Mouse (Mus musculus) 3T3-L1 (cell line): Measurements from ENCODE around the gene Pde4d.
A peak's percentile ranks its signal among the peaks of the same experiment; 100 is the strongest.

Source experiments
- DNase-seq: peaks from one replicate; pipeline ENCODE4 v3.0.0-alpha.2; 2015; ENCODE audit warnings: low read depth, low spot score

The Pde4d gene

DNA sequence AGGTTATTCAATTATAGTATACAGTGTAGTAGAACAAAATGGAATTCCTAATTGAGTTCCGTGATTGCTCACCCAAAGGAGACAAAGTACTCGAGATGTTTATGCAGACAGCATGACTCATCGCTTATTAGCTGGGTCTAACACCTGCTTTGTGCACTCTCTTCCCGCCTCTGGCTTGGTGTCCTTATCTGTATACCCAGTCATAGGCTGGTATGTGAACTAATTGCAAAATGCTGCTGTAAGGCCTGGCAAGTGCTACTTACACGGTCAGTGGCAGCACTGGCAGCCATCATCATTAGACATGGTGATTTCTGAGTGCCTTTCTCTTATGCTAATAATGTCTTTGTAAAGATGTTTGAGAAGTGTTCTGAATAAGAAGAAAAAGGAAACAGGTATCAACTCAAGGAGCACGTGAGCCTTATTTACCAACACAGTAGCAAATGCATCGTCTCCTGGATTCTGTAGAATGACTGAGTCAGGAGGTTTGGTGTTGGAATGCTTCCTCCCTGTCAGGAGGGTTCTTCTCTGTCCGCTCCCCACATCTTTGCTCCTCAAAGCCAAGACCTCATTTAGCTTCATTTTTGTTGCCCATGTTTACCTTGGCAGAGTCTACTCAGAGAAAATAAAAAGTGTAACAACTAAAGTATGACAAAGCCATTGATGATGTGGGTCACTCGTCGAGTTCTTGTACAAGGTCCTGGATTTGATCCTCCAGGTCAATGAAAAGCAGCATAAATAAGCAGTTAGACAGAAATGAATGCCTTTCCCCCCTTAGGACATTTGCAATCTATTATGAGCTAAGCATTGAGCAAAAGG lies 1202.2 kb downstream of the Pde4d start:
- DNase-seq, result no peak

- DNase-seq, result peak; percentile 66
These were observed 1202.9 kb downstream of the Pde4d start for GRCm38 (mm10) chr13:109652631-109653030.

DNA sequence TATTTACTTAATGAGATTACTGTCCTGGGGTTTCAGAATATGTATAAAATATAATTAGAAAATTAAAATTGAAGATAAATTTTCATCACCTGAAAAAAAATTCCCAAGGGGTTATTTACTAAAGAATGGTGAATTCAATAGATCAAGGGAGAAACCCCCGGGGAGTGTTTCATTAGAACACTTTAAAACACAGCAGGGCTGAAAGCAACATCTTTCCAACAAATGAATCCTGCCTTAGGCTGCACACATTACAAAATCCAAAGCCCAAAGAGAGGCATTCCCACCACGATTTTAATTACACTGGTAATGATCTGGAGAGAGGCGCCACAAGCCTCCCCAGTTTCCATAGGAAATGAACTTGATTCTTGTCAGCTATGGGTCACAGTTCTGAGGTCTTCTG lies 1205.6 kb downstream of the Pde4d start:
- DNase-seq, result no peak

- DNase-seq, result peak; percentile 55
These were observed 1209.4 kb downstream of the Pde4d start for GRCm38 (mm10) chr13:109659103-109659502.

GRCm38 (mm10) chr13:109661345-109661744 lies 1211.6 kb downstream of the Pde4d start:
- no peak for DNase-seq

- no peak for DNase-seq
These were observed 1212.4 kb downstream of the Pde4d start for GRCm38 (mm10) chr13:109662099-109662498.

DNA sequence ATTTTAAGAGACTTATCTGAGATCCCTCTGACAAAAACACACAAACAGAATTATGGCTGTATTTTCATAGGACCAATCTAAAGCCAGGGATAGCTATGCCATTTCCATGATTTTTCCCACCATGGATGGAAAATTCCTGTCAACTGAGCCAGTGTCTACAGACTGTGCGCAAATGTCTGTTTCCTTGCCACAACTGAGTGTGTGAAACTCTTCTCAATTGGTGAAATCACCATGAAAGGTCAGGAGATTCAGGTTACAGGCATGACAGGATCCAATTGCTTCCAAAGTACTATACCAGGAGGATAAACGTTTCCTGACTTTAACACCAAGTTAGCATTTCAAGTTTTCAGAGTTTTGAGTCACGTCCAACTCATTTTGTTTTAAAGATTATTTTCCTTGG lies 1213.0 kb downstream of the Pde4d start:
- no peak for DNase-seq

DNA sequence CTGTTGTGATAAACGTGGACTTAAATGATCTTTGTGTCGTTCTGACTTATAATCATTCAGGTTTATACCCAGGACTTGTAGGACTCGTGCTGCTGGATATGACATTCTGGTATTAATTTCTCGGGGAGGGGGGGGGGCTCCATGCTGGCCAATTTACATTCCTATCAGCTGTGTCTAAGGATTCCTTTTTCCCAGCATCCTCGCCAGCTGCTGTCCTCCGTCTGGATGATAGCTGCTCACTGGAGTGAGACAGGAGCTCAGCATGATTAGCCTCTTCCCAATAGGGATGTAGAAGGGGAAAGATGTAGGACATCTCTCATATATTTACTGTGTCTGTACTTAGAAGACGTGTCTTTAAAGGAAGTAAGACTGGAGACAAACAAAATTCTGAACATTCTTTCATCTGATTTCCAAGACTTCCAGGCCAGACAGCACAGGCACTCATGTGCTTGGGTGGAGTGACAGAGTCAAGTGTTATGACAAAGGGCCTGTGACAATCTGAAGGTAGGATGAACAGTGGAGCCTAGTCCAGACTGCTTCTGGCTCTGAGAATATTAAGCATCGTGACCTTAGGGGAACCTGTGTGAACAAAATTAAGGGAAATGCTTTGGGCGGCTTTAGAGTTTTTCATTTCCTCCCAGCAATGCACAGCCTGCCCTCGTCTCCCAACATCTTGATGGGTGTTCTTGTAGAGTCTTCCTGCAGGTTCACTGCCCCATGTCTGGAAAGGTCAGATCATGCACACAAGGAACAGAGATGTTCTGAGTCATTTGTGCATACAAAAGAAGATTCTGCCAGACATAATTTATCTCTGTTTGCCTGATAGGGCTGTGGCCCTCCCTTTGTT lies 1215.4 kb downstream of the Pde4d start:
- DNase-seq, result no peak

DNA sequence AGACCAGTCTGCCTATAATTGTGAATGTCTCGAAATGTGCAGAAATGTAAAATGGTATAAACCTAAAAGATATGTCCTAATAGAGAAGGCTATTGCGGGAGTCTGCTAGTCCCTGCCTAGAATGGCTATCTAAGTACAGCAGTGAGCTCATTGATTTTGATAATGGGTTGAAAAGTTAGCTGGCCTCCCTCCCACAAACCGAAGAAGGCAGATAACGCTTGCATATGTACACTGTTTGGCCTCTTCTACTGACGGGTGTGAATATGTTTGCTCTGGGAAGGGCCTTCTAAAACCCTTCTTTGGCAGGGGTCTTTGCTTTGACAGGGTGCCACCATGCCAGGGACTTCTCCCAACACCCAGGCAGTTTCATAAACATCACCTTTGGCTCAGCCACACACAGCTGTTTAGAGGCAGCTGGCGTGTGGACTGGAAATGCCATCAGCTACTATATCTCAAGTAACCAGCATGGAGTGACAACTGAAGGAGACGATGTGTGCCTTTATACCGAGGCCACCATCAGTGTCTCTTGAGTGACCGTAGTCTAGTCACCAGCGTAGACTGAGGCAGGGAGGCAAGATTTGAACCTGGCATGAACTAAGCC lies 1216.2 kb downstream of the Pde4d start:
- no peak for DNase-seq

DNA sequence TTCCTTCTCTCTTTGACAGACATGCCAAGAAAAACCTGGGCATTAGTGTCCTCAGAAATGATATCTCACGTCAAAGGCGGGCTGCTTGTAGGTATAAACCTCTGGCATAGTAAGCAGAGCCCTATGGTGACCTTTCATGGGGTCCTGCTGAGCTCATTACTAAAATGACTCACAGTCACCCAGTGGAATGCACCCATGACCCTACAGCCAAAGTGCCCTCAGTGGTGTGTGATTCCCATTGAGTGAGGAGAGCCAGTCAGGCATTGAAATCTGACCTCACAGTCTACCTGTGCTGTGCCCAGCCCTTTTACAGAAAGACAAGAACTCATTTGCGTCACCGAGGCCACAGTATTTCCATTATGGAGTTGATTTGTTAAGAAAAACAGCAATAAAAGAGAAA lies 1220.2 kb downstream of the Pde4d start:
- DNase-seq, result peak; percentile 21

- no peak for DNase-seq
These were observed 1222.0 kb downstream of the Pde4d start for GRCm38 (mm10) chr13:109671589-109672347.

GRCm38 (mm10) chr13:109677047-109677446 lies 1227.3 kb downstream of the Pde4d start:
- DNase-seq, result no peak

- DNase-seq, result no peak
These were observed 1227.9 kb downstream of the Pde4d start for GRCm38 (mm10) chr13:109677617-109678016.

DNA sequence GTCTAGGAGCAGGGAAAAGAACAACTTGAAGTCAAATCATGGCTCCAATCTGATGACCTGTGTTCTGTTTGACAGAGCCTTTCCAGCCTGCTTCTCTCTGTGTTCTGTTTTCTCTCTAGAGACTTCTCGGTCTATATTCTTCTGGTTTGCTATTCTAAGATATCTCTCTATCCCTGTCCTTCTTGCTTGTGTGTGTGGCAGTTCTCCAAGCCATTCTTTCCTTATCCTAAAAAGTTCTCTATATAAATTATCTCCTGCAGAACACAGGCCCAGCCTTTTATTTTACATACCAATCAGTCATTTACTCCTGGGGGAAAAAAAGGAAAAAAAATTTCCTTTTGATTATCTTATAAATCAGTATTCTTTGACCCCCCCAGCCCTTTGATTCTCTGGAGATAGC lies 1229.2 kb downstream of the Pde4d start:
- no peak for DNase-seq

- no peak for DNase-seq
These were observed 1230.5 kb downstream of the Pde4d start for GRCm38 (mm10) chr13:109680229-109680628.

GRCm38 (mm10) chr13:109681699-109682293 lies 1232.0 kb downstream of the Pde4d start:
- no peak for DNase-seq

DNA sequence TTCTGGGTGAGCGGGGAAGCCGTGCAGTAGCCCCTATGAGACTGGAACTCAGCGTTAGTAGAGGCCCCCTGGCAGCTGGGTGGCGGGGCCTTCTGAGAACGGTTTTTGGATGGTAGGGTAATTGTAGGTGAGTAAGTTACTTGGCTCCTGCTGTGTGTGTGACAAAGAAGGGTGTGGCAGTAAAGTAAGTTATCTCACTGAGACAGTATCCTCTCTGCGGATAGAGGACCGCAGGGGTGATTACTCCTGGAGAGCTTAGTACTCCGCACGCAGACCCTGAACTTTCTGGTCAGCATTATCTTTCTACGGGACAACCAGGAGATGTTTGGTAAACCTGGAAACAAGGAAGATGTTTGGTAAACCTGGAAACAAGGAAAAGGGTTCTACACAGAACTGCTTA lies 1233.3 kb downstream of the Pde4d start:
- DNase-seq, result no peak

GRCm38 (mm10) chr13:109684985-109685295 lies 1235.2 kb downstream of the Pde4d start:
- no peak for DNase-seq

DNA sequence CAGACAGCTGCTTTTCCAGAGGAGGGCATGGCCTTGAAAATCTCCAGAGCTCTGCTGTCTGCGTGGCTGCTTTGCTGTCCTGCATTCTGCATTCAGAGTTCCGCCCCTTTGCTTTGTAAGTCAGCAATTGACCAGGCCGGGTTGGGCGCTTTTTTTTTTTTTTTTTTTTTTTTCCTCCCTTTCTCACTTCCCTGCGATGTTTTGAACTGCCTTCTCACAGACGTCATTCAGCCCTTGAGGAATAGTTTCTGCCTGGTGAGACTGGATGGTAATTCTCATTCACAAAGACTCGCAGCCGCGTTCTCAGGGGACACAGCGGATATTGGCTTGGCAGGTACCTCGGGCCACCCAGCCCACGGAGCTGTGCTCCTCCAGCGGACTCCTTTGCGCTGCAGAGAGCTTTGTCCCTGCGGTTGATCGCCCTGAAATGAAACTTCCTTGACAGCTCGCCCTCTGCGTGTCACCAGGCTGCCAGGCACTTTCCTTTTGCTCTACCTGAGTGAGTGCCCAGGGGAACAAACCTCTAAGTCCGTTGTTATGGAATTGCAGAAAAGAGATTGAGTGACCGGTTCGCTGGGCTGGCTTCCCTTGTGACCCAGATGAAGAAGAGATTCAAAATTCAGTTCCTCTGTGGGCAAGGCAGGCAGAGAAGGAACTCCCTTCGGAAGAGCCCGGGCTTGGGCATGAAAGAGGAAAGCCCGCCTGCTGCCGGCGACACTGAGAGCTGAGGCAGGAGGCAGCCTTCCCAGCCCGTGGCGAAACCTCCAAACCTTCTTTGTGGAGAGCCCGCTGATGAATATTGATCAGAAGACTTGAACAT lies 1235.8 kb downstream of the Pde4d start:
- DNase-seq, result peak; percentile 81

GRCm38 (mm10) chr13:109686116-109686876 lies 1236.5 kb downstream of the Pde4d start:
- no peak for DNase-seq
